Mouse (Mus musculus): Measurements from ENCODE around the gene Rnf222. TPM values are rescaled to one million over a fixed set of nuclear protein-coding genes. Genes with fewer than 3 reads are reported as not detected.
A peak's percentile ranks its signal among the peaks of the same experiment; 100 is the strongest.

The Rnf222 gene
- polyA plus RNA-seq, 1 experiment from 2014 or later, result 0.17 TPM

DNA sequence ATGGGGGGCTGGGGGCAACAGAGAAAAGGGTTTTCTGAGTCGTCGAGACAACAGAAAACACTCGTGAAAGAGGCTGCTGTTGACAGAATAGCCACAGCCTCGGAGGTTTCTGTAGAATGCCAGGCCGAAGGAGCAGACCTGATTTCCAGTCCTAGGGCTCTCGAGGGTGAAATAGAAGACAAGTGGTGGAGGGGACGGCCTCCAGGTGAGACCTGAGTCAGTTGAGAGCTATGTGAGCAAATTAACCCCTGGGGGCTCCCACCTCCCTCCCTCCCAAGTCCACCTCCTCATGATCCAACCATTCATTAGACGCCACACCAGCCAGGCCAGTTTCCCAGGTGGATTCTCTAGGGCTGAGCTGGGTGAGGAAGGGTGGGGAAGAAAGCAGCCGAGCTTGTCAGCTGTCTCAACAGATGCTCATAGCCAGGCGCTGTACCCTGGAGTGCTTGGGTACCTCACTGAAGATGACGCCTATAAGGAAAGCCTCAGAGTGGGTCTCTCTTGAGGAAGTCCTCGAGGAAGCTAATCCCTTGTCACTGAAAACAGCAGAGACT lies 5.6 kb downstream of the Rnf222 start:
- no peak for ATAC-seq (replicated peaks; ENCODE audit: low FRiP score, low read depth)
- TF ChIP-seq CTCF (IDR thresholded peaks at IDR 0.05; ENCODE audit: low read depth), result no peak
- H3K4me3 ChIP-seq (replicated peaks; ENCODE audit: low read depth, low read length), result no peak overlapping the region
- no peak overlapping the region for H3K27ac ChIP-seq
- no peak for DNase-seq (ENCODE audit: low spot score)
- no peaks in the 10 kb centered on the region for H3K4me1 ChIP-seq (replicated peaks; ENCODE audit: insufficient read depth, low read length)
- H3K36me3 ChIP-seq (ENCODE audit: insufficient read depth, low read length), result no peaks in the 10 kb centered on the region
- no peaks in the 10 kb centered on the region for H3K9me3 ChIP-seq (replicated peaks; ENCODE audit: low read length)
- H3K4me2 ChIP-seq (ENCODE audit: low read length), result no peak overlapping the region
- H3K27me3 ChIP-seq (ENCODE audit: insufficient read depth, low read length), result no peaks in the 10 kb centered on the region; the same call in 1 of the 2 replicates
- WGBS, result 66% methylated on average over 12 of the region's 12 CpGs
- H3K9ac ChIP-seq (ENCODE audit: low read depth, low read length), result no peak overlapping the region

DNA sequence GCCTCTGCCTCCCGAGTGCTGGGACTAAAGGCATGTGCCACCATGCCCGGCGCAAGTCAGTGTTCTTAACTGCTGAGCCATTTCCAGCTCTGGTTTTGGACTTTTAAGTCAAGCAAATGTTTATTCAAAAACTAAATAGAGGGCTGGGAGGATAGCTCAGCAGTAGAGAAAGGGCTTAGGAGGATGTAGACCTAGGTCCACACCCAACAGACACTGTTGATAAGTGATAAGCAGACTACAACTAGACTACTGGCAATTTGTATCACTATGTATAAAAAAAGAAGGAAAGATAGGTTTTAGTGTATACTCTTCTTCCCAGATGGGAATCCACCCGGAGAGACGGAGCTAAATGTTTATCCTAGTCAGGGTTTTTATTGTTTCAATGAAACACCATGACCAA lies 7.9 kb downstream of the Rnf222 start:
- H3K4me1 ChIP-seq (replicated peaks; ENCODE audit: insufficient read depth, low read length), result no peaks in the 10 kb centered on the region
- H3K4me3 ChIP-seq (replicated peaks; ENCODE audit: low read depth, low read length), result no peak overlapping the region
- DNase-seq (ENCODE audit: low spot score), result no peak
- WGBS, result 94% methylated on average over 5 of the region's 5 CpGs
- H3K36me3 ChIP-seq (ENCODE audit: insufficient read depth, low read length), result no peaks in the 10 kb centered on the region
- H3K9ac ChIP-seq (ENCODE audit: low read depth, low read length), result no peak overlapping the region
- ATAC-seq (replicated peaks; ENCODE audit: low FRiP score, low read depth), result no peak
- H3K4me2 ChIP-seq (ENCODE audit: low read length), result no peak overlapping the region
- H3K27ac ChIP-seq, result no peak overlapping the region
- no peaks in the 10 kb centered on the region for H3K9me3 ChIP-seq (replicated peaks; ENCODE audit: low read length)
- H3K27me3 ChIP-seq (ENCODE audit: insufficient read depth, low read length), result no peaks in the 10 kb centered on the region
- TF ChIP-seq CTCF (IDR thresholded peaks at IDR 0.05; ENCODE audit: low read depth), result no peak

- H3K36me3 ChIP-seq (ENCODE audit: insufficient read depth, low read length), result no peaks in the 10 kb centered on the region
- 58% methylated on average over 4 of the region's 4 CpGs for WGBS
- no peak for ATAC-seq (replicated peaks; ENCODE audit: low FRiP score, low read depth)
Observed at GRCm38 (mm10) chr11:68897120-68897519, 8.8 kb downstream of the Rnf222 start.

GRCm38 (mm10) chr11:68897838-68898237 lies 9.5 kb downstream of the Rnf222 start:
- Histone ChIP-seq H3K36me3 (ENCODE audit: insufficient read depth, low read length) (0 out of 2 replicates have a peak, but pooled peaks cover under 1% of the 10 kb centered on the region), H3K9ac (ENCODE audit: low read depth, low read length) (no peak overlapping the region), H3K9me3 (replicated peaks; ENCODE audit: low read length) (no peaks in the 10 kb centered on the region), H3K4me3 (replicated peaks; ENCODE audit: low read depth, low read length) (no peak overlapping the region), H3K27ac (no peak overlapping the region), H3K4me1 (replicated peaks; ENCODE audit: insufficient read depth, low read length) (peaks cover 5% of the 10 kb centered on the region), H3K27me3 (ENCODE audit: insufficient read depth, low read length) (no peaks in the 10 kb centered on the region), H3K4me2 (ENCODE audit: low read length) (no peak overlapping the region)
- no peak for ATAC-seq (replicated peaks; ENCODE audit: low FRiP score, low read depth)
- WGBS, result 66% methylated on average over 6 of the region's 6 CpGs
- no peak for DNase-seq (ENCODE audit: low spot score)
- TF ChIP-seq CTCF (IDR thresholded peaks at IDR 0.05; ENCODE audit: low read depth), result no peak

More at GRCm38 (mm10) chr11:68897120-68897519, 8.8 kb downstream of the Rnf222 start:
- DNase-seq (ENCODE audit: low spot score), result peak; percentile 54
- Histone ChIP-seq H3K9ac (ENCODE audit: low read depth, low read length) (no peak overlapping the region), H3K4me1 (replicated peaks; ENCODE audit: insufficient read depth, low read length) (no peaks in the 10 kb centered on the region), H3K27me3 (ENCODE audit: insufficient read depth, low read length) (no peaks in the 10 kb centered on the region), H3K4me2 (ENCODE audit: low read length) (no peak overlapping the region), H3K4me3 (replicated peaks; ENCODE audit: low read depth, low read length) (no peak overlapping the region), H3K9me3 (replicated peaks; ENCODE audit: low read length) (no peaks in the 10 kb centered on the region), H3K27ac (no peak overlapping the region)
- TF ChIP-seq CTCF (IDR thresholded peaks at IDR 0.05; ENCODE audit: low read depth), result peak; percentile 85

DNA sequence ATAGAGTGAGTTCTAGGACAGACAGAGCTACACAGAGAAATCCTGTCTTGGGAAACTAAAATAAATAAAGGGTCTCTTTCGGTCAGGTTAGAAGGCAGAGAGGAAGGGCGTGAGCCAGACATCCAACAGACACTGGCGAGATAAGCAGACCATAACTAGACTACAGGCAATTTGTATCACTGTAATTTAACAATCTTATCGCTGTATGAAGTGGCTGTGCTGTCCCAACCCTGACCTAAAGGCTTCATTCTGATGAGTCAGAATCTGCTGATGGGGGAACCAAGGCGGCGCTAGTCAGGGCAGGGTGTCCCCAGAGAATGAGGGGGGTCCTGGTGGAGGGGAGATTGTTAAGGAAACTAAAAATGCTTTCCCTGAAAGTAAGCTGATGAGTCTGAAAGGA lies 10.4 kb downstream of the Rnf222 start:
- Histone ChIP-seq H3K9ac (ENCODE audit: low read depth, low read length) (no peak overlapping the region), H3K4me2 (ENCODE audit: low read length) (no peak overlapping the region), H3K36me3 (ENCODE audit: insufficient read depth, low read length) (peaks cover 10% of the 10 kb centered on the region), H3K27ac (no peak overlapping the region), H3K9me3 (replicated peaks; ENCODE audit: low read length) (no peaks in the 10 kb centered on the region), H3K4me3 (replicated peaks; ENCODE audit: low read depth, low read length) (no peak overlapping the region), H3K4me1 (replicated peaks; ENCODE audit: insufficient read depth, low read length) (peaks cover 5% of the 10 kb centered on the region), H3K27me3 (ENCODE audit: insufficient read depth, low read length) (no peaks in the 10 kb centered on the region)
- 86% methylated on average over 6 of the region's 6 CpGs for WGBS
- TF ChIP-seq CTCF (IDR thresholded peaks at IDR 0.05; ENCODE audit: low read depth), result no peak
- ATAC-seq (replicated peaks; ENCODE audit: low FRiP score, low read depth) (no peak), DNase-seq (ENCODE audit: low spot score) (no peak)

DNA sequence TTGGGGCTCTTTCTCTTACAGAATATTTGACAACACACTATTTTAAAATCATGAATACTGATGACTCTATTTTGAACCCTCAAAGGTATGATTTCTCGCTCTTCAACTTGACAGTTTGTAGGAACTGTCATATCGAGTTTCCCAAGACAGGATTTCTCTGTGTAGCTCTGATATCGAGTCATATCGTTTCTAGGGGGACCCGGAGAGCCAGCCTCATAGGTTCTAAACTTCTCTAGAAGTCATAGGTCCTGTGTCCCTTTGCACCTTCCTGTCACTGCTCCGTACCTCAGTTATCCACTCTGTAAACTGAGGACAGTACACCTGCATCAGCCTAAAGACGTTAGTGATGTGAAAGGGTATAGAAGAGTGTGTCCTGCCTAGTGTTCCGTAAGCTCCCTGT lies 11.5 kb downstream of the Rnf222 start:
- Histone ChIP-seq H3K4me2 (ENCODE audit: low read length) (no peak overlapping the region), H3K4me1 (replicated peaks; ENCODE audit: insufficient read depth, low read length) (peaks cover 5% of the 10 kb centered on the region), H3K27ac (no peak overlapping the region), H3K27me3 (ENCODE audit: insufficient read depth, low read length) (no peaks in the 10 kb centered on the region), H3K9ac (ENCODE audit: low read depth, low read length) (no peak overlapping the region), H3K4me3 (replicated peaks; ENCODE audit: low read depth, low read length) (no peak overlapping the region), H3K9me3 (replicated peaks; ENCODE audit: low read length) (no peaks in the 10 kb centered on the region), H3K36me3 (ENCODE audit: insufficient read depth, low read length) (peaks cover 17% of the 10 kb centered on the region)
- ATAC-seq (replicated peaks; ENCODE audit: low FRiP score, low read depth), result no peak
- TF ChIP-seq CTCF (IDR thresholded peaks at IDR 0.05; ENCODE audit: low read depth), result no peak
- DNase-seq (ENCODE audit: low spot score), result no peak
- 79% methylated on average over 8 of the region's 8 CpGs for WGBS
